Mouse (Mus musculus) liver, postnatal 0 days (tissue): Measurements from ENCODE around the gene Cux1. TPM values are rescaled to one million over a fixed set of nuclear protein-coding genes. Genes with fewer than 3 reads are reported as not detected.
A peak's percentile ranks its signal among the peaks of the same experiment; 100 is the strongest.

ENCODE experiments used
- ATAC-seq: fragments of 200-750 bp; cut with Nextera tagmentation; 2 replicates; pipeline ENCODE4 v1.8.0; 2017; ENCODE audit warnings: mild to moderate bottlenecking, moderate library complexity
- DNase-seq: peaks from one replicate; pipeline ENCODE4 v3.0.0-alpha.2; 2016
- H3K27ac ChIP-seq: fragments of 300-500 bp; sonication (generic); 2 replicates; pipeline ENCODE4 v1.5.1; 2014; ENCODE audit warnings: antibody characterized with exemption, moderate library complexity, mild to moderate bottlenecking, low read depth
- H3K27me3 ChIP-seq: fragments of 300-500 bp; sonication (generic); 2 replicates; pipeline ENCODE4 v1.6.1; 2014; ENCODE audit warnings: low read length, control low read depth, mixed read lengths; ENCODE audit not compliant: insufficient read depth
- H3K36me3 ChIP-seq: fragments of 300-500 bp; sonication (generic); replicated peaks from 2 replicates; pipeline ENCODE4 v1.6.1; 2014; ENCODE audit warnings: mild to moderate bottlenecking, control low read depth, low read length, moderate library complexity, mixed read lengths; ENCODE audit not compliant: insufficient read depth
- H3K4me1 ChIP-seq: fragments of 300-500 bp; sonication (generic); 2 replicates; pipeline ENCODE4 v1.6.1; 2014; ENCODE audit warnings: antibody characterized with exemption, mild to moderate bottlenecking, control low read depth; ENCODE audit not compliant: insufficient read depth
- H3K4me2 ChIP-seq: fragments of 300-500 bp; sonication (generic); 2 replicates; pipeline ENCODE4 v1.6.1; 2014; ENCODE audit warnings: low read depth, mild to moderate bottlenecking, low read length, moderate library complexity, mixed read lengths
- H3K4me3 ChIP-seq: fragments of 300-500 bp; sonication (generic); 2 replicates; pipeline ENCODE4 v1.5.1; 2014; ENCODE audit warnings: low read depth, low read length
- H3K9ac ChIP-seq: fragments of 300-500 bp; sonication (generic); replicated peaks from 2 replicates; pipeline ENCODE4 v1.6.1; 2014; ENCODE audit warnings: mild to moderate bottlenecking, moderate library complexity
- H3K9me3 ChIP-seq: fragments of 300-500 bp; sonication (generic); 2 replicates; pipeline ENCODE4 v1.6.1; 2016; ENCODE audit warnings: mild to moderate bottlenecking, control low read depth, low read length, mixed read lengths
- CTCF ChIP-seq: sonication (generic); IDR thresholded peaks from 2 replicates; pipeline ENCODE4 v1.5.1; 2016; ENCODE audit warnings: antibody characterized with exemption, low read depth
- EP300 ChIP-seq: IDR thresholded peaks from 2 replicates; pipeline ENCODE4 v1.6.1; 2016; ENCODE audit warnings: antibody characterized with exemption, low read depth, mild to moderate bottlenecking
- WGBS: fragments of 180-500 bp; shearing (Covaris S2); extraction: QIAGEN DNeasy Blood & Tissue Kit; methylation state at CpG from one replicate; pipeline ENCODE4 v1.1.7; 2014; ENCODE audit not compliant: insufficient replicate concordance; 5-methylcytosine and 5-hydroxymethylcytosine counted together
- polyA plus RNA-seq: library from polyadenylated mRNA; unstranded; fragments of >200 nt; fragmentation: Nextera tagmentation; extraction: Ambion mirVana; gene quantifications from 2 replicates; pipeline ENCODE4 v1.2.1, GENCODE M21; 2015

The Cux1 gene
- polyA plus RNA-seq, 1 experiment from 2014 or later, result 10.7 TPM

GRCm38 (mm10) chr5:136417891-136418290, 149.4 kb downstream of the Cux1 start:
- TF ChIP-seq EP300, result no peak
- no peak for TF ChIP-seq CTCF
- DNase-seq (no peak), ATAC-seq (no peak)
- Histone ChIP-seq H3K36me3 (no peaks in the 10 kb centered on the region), H3K4me1 (peaks cover 7% of the 10 kb centered on the region; the same call in 1 of the 2 replicates), H3K9me3 (no peaks in the 10 kb centered on the region), H3K27ac (no peak overlapping the region), H3K4me2 (no peak overlapping the region), H3K9ac (no peak overlapping the region), H3K27me3 (no peaks in the 10 kb centered on the region), H3K4me3 (no peak overlapping the region)
- WGBS, result 87% methylated on average over 4 of the region's 4 CpGs

GRCm38 (mm10) chr5:136414479-136414878, 152.8 kb downstream of the Cux1 start:
- 73% methylated on average over 2 of the region's 2 CpGs for WGBS

GRCm38 (mm10) chr5:136410681-136411181, 156.6 kb downstream of the Cux1 start:
- ATAC-seq (0 out of 2 replicates have a peak, but pooled peaks have one; percentile 10), DNase-seq (no peak)
- 35% methylated on average over 7 of the region's 7 CpGs for WGBS
- peaks cover 7% of the 10 kb centered on the region; the same call in 1 of the 2 replicates for H3K4me1 ChIP-seq
- H3K27ac ChIP-seq, result no peak overlapping the region
- H3K4me3 ChIP-seq, result no peak overlapping the region
- no peaks in the 10 kb centered on the region for H3K36me3 ChIP-seq
- TF ChIP-seq EP300, result peak; percentile 70
- TF ChIP-seq CTCF, result no peak
- H3K9me3 ChIP-seq, result no peaks in the 10 kb centered on the region
- no peak overlapping the region for H3K9ac ChIP-seq
- H3K4me2 ChIP-seq, result no peak overlapping the region
- H3K27me3 ChIP-seq, result no peaks in the 10 kb centered on the region

More at GRCm38 (mm10) chr5:136414479-136414878, 152.8 kb downstream of the Cux1 start:
- no peaks in the 10 kb centered on the region for H3K9me3 ChIP-seq
- H3K36me3 ChIP-seq, result no peaks in the 10 kb centered on the region
- peaks cover 7% of the 10 kb centered on the region; the same call in 1 of the 2 replicates for H3K4me1 ChIP-seq
- TF ChIP-seq EP300 (no peak), CTCF (no peak)
- DNase-seq (no peak), ATAC-seq (no peak)
- no peak overlapping the region for H3K4me3 ChIP-seq
- H3K27ac ChIP-seq, result no peak overlapping the region
- H3K9ac ChIP-seq, result no peak overlapping the region
- no peak overlapping the region for H3K4me2 ChIP-seq
- H3K27me3 ChIP-seq, result no peaks in the 10 kb centered on the region

GRCm38 (mm10) chr5:136406357-136406756, 160.9 kb downstream of the Cux1 start:
- Histone ChIP-seq H3K27ac (no peak overlapping the region), H3K4me3 (no peak overlapping the region), H3K4me2 (no peak overlapping the region), H3K36me3 (no peaks in the 10 kb centered on the region), H3K9me3 (no peaks in the 10 kb centered on the region), H3K9ac (no peak overlapping the region), H3K4me1 (peaks cover 5% of the 10 kb centered on the region; the same call in 1 of the 2 replicates), H3K27me3 (no peaks in the 10 kb centered on the region)
- no peak for ATAC-seq
- DNase-seq, result no peak
- TF ChIP-seq CTCF (0 out of 2 replicates have a peak, but pooled peaks have one; percentile 9), EP300 (no peak)

GRCm38 (mm10) chr5:136403565-136403961, 163.7 kb downstream of the Cux1 start:
- H3K27me3 ChIP-seq, result no peaks in the 10 kb centered on the region
- H3K4me1 ChIP-seq, result peaks cover 5% of the 10 kb centered on the region; the same call in 1 of the 2 replicates
- peak overlapping the region; percentile 49; the same call in 1 of the 2 replicates for H3K27ac ChIP-seq
- no peak overlapping the region for H3K9ac ChIP-seq
- no peak overlapping the region for H3K4me2 ChIP-seq
- no peaks in the 10 kb centered on the region for H3K36me3 ChIP-seq
- DNase-seq, result no peak
- H3K9me3 ChIP-seq, result no peaks in the 10 kb centered on the region
- no peak for TF ChIP-seq CTCF
- no peak for TF ChIP-seq EP300
- H3K4me3 ChIP-seq, result no peak overlapping the region
- 51% methylated on average over 19 of the region's 19 CpGs for WGBS
- no peak for ATAC-seq

GRCm38 (mm10) chr5:136402622-136403564, 164.4 kb downstream of the Cux1 start:
- H3K27ac ChIP-seq, result peak overlapping the region; percentile 49; the same call in 1 of the 2 replicates

More at GRCm38 (mm10) chr5:136402622-136403564, 164.4 kb downstream of the Cux1 start:
- Histone ChIP-seq H3K9me3 (no peaks in the 10 kb centered on the region), H3K4me2 (no peak overlapping the region), H3K4me3 (no peak overlapping the region), H3K36me3 (no peaks in the 10 kb centered on the region), H3K27me3 (no peaks in the 10 kb centered on the region), H3K9ac (no peak overlapping the region), H3K4me1 (peaks cover 5% of the 10 kb centered on the region)
- no peak for ATAC-seq
- no peak for TF ChIP-seq CTCF
- TF ChIP-seq EP300, result no peak
- WGBS, result 75% methylated on average over 15 of the region's 15 CpGs
- no peak for DNase-seq
